Mouse (Mus musculus): ENCODE measurements around the gene Gsdma3. TPM values are rescaled to one million over a fixed set of nuclear protein-coding genes. Genes with fewer than 3 reads are reported as not detected.
A peak's percentile ranks its signal among the peaks of the same experiment; 100 is the strongest.

The Gsdma3 gene
- 10 to 100 TPM; 15.6 to 19.6 TPM for total RNA-seq (2021)
- long read RNA-seq, experiment 1: 0 reads
- long read RNA-seq, experiment 2, partial matches to known transcripts: 9 of 11 reads
- long read RNA-seq, experiment 2, other reads (novel, unspliced or antisense): 2 of 11 reads

DNA sequence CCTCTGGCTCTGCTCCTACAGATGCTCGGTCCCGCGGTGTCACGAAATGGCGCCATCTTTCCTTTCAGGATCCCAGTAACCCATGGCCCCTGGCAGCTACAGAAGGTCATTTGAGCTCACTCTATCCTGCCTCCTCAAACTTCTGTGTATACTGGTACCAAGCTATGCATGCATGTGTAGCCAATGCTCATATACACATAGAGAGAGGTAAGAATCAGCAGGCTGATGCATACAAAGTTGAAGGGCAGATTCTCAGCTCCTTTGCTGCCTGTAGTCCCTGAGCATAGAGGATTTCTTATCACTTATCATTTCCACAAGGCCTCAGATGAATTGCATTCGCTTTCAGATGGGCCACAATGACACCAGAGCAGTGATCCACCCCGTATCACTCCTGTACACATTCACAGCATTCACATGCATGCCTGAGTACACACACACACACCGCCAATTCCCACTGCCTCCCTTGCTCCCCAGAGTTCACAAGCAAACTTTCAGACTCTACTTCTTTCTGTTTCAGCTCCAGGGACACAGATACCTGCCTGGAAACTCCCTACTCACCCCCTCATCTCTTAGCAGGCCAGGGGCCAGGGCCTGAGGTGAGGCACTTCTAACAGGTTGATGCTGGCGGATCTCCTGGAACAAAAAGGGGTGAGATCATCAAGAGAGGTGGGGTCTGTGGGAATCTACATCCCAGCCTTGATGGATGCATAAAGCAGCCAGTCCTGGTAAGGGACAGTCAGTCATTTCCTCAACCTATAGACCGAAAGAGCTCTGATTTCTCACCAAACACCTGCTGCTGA lies at the start of gene Gsdma3, which contains the start of gene Gm12355:
TSS of gene Gsdma3 (plus strand) at position 750 of the 800 bp plus-strand sequence.
TSS of gene Gm12355 (minus strand) at position 51 of the 800 bp plus-strand sequence.
- no peak for DNase-seq (ENCODE audit: low spot score in 2 of 2)

GRCm38 (mm10) chr11:98577776-98578175 lies 48.4 kb upstream of the Gsdma3 start:
- no peak for DNase-seq (ENCODE audit: low spot score in 2 of 2)

GRCm38 (mm10) chr11:98580301-98581121 lies 45.6 kb upstream of the Gsdma3 start:
- DNase-seq (ENCODE audit: low spot score in 2 of 2): no peak

DNA sequence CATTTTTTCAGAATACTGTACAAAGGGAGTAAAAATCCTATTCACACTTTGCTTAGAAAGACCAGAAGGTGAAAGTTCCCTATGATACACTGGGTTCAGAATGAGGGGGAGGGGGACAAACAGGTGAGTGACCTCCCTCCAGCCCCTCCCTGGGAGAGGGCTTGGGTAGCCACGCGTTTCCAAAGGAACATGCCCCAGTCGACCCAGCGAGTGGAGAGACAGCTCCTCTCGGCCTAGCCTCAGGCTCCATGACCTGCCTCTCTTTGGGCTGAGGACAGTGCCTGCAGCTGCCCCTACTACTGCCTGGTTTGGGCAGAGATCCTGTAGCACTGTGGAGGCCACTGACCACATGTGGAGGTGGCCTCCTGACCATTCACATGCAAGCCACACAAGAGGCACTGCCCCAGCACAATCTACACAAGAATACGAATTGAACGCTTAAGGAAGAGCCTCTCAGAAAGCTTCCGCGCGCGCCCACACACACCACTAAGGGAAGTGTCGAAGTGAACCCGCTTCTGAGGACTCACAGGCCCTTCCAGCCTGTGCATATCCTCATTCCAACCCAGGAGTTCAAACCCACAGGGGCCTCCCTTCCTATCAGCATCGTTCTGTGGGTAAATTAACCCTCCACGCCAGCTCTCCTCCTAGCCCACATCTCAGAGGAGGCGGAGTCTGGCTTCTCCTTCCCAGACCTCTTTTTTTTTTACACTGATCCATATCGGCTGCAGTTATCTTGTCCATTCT lies 44.7 kb upstream of the Gsdma3 start:
- DNase-seq (ENCODE audit: low spot score in 2 of 2): no peak

- DNase-seq (ENCODE audit: low spot score in 2 of 2): no peak
Measured at GRCm38 (mm10) chr11:98582030-98582388, 44.2 kb upstream of the Gsdma3 start.

GRCm38 (mm10) chr11:98582551-98583264 lies 43.5 kb upstream of the Gsdma3 start:
- no peak for DNase-seq (ENCODE audit: low spot score in 2 of 2)

GRCm38 (mm10) chr11:98583265-98583552 lies 43.0 kb upstream of the Gsdma3 start:
- DNase-seq (ENCODE audit: low spot score in 2 of 2): no peak

GRCm38 (mm10) chr11:98583571-98583970 lies 42.6 kb upstream of the Gsdma3 start:
- DNase-seq (ENCODE audit: low spot score in 2 of 2): no peak

- no peak for DNase-seq (ENCODE audit: low spot score in 2 of 2)
Measured at GRCm38 (mm10) chr11:98584146-98584545, 42.0 kb upstream of the Gsdma3 start.

- no peak for DNase-seq (ENCODE audit: low spot score in 2 of 2)
Measured at GRCm38 (mm10) chr11:98584629-98585177, 41.5 kb upstream of the Gsdma3 start.

- peak; percentile 29 to 44 for DNase-seq (ENCODE audit: low spot score in 2 of 2)
Measured at GRCm38 (mm10) chr11:98586087-98586891, 39.9 kb upstream of the Gsdma3 start.

DNA sequence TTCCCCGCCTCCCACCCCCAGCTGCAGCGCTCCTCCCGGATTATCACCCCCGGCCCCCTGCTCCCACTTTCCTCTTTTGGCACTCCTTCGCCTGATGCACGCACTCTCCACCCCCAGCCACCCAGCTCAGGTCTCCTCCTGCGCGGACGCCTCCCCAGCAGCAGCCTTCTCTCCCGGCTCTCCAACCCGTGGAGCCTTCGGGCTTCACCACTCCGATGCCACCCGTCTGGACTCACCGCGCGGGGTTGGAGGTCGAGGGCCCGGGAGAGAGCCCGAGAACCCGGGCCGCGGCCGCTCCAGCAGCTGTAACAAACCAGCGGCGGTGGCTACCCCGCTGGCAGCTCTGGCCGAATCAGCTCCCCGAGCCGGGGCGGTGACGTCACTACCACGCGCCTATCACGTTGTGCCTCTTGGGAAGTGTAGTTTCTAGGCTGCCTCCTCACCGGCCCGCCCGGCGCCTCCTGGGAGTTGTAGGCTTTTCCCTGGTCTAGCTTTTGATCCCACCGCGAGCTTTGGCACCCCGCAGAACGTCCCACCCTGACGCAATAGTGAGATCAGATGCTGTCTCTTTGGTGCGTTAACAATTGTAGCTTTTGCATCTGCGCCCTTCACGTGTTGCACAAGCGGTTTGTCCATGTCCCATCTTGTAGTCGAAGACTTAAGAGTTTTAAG lies 39.1 kb upstream of the Gsdma3 start, which contains the start of gene Ormdl3:
TSS of gene Ormdl3 (minus strand) at position 477 of the 672 bp plus-strand sequence.
- peak; percentile 98 for DNase-seq (ENCODE audit: low spot score in 2 of 2)

DNA sequence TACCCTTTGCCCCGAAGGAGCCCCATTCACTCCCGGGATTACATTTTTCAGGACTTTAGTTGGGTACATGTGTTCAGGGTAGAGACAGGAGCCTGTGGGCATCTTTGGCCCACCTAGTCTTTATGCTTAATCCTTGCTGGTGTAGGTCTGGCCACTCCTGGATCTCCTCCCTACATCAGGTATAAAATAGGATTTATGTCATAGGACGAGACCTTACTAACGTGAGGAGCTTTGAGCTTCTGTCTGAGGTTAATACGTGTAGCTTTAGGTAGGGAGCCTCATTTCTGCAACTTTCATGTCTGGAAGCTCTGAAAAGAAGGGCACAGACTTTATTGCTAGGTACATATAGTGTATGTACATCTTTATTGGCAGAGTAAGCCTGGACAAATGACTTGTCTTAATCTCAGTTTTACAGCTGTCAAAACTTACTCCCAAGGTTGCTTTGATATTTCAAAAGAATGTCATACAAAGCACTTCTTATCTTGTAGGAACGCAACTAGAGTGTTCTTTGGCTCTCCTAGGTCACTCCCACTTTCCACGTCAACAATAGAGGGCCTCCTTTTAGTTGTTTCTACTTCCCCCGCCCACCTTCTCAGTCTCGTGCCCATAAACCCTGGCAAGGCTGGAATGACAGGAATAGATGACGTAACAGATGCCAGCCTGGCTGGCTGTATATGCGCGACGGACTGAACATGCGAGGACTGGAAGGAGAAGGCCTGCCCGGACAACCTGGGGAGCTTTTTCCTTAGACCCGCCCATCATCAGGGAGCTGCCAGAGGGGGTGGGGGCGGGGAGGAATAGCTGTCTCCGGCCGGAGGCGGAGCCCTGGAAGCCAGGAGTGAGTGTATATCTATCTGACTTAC lies 38.2 kb upstream of the Gsdma3 start:
- peak; percentile 67 for DNase-seq (ENCODE audit: low spot score in 2 of 2)

GRCm38 (mm10) chr11:98588833-98589281 lies 37.3 kb upstream of the Gsdma3 start:
- peak in 1 of 2 experiments; percentile 34 for DNase-seq (ENCODE audit: low spot score in 2 of 2)

- DNase-seq (ENCODE audit: low spot score in 2 of 2): no peak
Measured at GRCm38 (mm10) chr11:98589306-98589705, 36.9 kb upstream of the Gsdma3 start.

DNA sequence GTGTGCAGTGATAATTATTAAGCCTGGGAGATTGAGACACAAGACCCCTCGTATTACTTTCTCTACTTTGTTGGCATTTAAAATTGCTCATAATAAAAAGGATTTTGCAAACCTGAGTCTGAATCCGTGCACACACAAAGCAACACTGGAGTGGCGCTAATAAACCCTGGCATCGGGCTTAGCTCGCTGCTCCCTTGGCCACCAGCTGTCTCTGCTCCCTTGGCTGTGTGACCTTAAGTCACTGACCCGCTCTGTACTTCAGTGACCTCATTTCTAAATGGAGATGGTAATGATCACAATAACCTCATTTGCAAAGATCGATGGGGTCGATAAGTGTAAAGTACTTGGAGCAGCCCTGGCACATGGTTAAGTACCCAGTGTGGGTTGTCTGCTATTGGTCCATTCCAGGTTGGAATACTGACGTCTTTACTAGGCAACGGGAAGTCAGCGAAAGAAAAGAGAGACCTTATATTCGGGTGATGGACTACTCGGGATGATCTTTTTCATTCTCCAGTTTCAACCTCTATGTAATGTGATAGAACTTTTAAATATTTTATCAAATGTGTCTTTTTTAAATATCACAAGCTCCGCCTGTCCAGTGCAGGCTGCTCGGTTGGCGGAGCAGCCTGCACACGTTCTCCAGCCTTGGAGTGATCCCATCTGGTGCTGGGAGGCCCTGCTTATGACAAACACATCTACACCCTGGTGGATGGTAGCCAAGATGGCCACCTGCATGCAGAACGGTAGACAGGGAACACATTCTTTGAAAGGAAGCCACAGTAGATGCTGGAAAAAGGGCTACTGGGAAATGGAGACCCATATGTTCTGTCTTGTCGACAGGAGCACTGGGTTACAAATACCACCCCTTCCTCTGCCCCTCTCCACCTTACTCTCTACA lies 35.4 kb upstream of the Gsdma3 start:
- no peak for DNase-seq (ENCODE audit: low spot score in 2 of 2)

GRCm38 (mm10) chr11:98595021-98595420 lies 31.1 kb upstream of the Gsdma3 start:
- no peak for DNase-seq (ENCODE audit: low spot score in 2 of 2)
